Mouse (Mus musculus) stomach, postnatal 0 days (tissue): Measurements from ENCODE around the gene Aldh3b3. TPM values are rescaled to one million over a fixed set of nuclear protein-coding genes. Genes with fewer than 3 reads are reported as not detected.
A peak's percentile ranks its signal among the peaks of the same experiment; 100 is the strongest.

Experiments
- ATAC-seq: fragments of 200-750 bp; cut with Nextera tagmentation; 2 replicates; pipeline ENCODE4 v1.8.0; 2017; ENCODE audit not compliant: low FRiP score, low TSS enrichment
- DNase-seq: peaks from one replicate; pipeline ENCODE4 v3.0.0-alpha.2; 2016; ENCODE audit warnings: low spot score
- H3K27ac ChIP-seq: fragments of 300-500 bp; sonication (generic); replicated peaks from 2 replicates; pipeline ENCODE4 v1.5.1; 2014; ENCODE audit warnings: mild to moderate bottlenecking, control low read depth
- H3K27me3 ChIP-seq: fragments of 300-500 bp; sonication (generic); 2 replicates; pipeline ENCODE4 v1.6.1; 2014; ENCODE audit warnings: low read length; ENCODE audit not compliant: control insufficient read depth, insufficient read depth
- H3K36me3 ChIP-seq: fragments of 300-500 bp; sonication (generic); 2 replicates; pipeline ENCODE4 v1.6.1; 2014; ENCODE audit warnings: low read length, mixed read lengths; ENCODE audit not compliant: control insufficient read depth, insufficient read depth
- H3K4me1 ChIP-seq: fragments of 300-500 bp; sonication (generic); replicated peaks from 2 replicates; pipeline ENCODE4 v1.6.1; 2014; ENCODE audit warnings: antibody characterized with exemption; ENCODE audit not compliant: control insufficient read depth, insufficient read depth
- H3K4me2 ChIP-seq: fragments of 300-500 bp; sonication (generic); replicated peaks from 2 replicates; pipeline ENCODE4 v1.6.1; 2014; ENCODE audit warnings: low read depth, mild to moderate bottlenecking, control low read depth, moderate library complexity
- H3K4me3 ChIP-seq: fragments of 300-500 bp; sonication (generic); 2 replicates; pipeline ENCODE4 v1.5.1; 2014; ENCODE audit warnings: low read depth, low read length, control low read depth
- H3K9ac ChIP-seq: fragments of 300-500 bp; sonication (generic); 2 replicates; pipeline ENCODE4 v1.6.1; 2014; ENCODE audit warnings: mild to moderate bottlenecking, low read length, control low read depth, mixed read lengths
- H3K9me3 ChIP-seq: fragments of 300-500 bp; sonication (generic); 2 replicates; pipeline ENCODE4 v1.6.1; 2016; ENCODE audit warnings: low read length; ENCODE audit not compliant: control insufficient read depth
- CTCF ChIP-seq: IDR thresholded peaks from 2 replicates; pipeline ENCODE4 v1.5.1; 2016; ENCODE audit warnings: antibody characterized with exemption, low read depth, mild to moderate bottlenecking, moderate library complexity
- EP300 ChIP-seq: optimal IDR thresholded peaks from 2 replicates; pipeline ENCODE3; 2016; ENCODE audit warnings: antibody characterized with exemption
- WGBS: fragments of 180-500 bp; shearing (Covaris S2); extraction: QIAGEN DNeasy Blood & Tissue Kit; methylation state at CpG from one replicate; pipeline ENCODE4 v1.1.7; 2014; 5-methylcytosine and 5-hydroxymethylcytosine counted together
- polyA plus RNA-seq: library from polyadenylated mRNA; unstranded; fragments of >200 nt; fragmentation: Nextera tagmentation; extraction: Ambion mirVana; gene quantifications from 2 replicates; pipeline ENCODE4 v1.2.1, GENCODE M21; 2015

Aldh3b3 gene
- 1.1 TPM in 2 replicates for polyA plus RNA-seq

GRCm38 (mm10) chr19:3958470-3958869, at the start of gene Aldh3b3:
TSS of gene Aldh3b3 (plus strand) at chr19:3958645.
- Histone ChIP-seq H3K4me2 (no peak within 1 kb of the TSS), H3K4me3 (no peak within 1 kb of the TSS), H3K36me3 (no peaks in the 10 kb centered on the region), H3K27me3 (no peaks in the 10 kb centered on the region), H3K9me3 (no peaks in the 10 kb centered on the region), H3K27ac (no peak within 1 kb of the TSS), H3K4me1 (no peaks in the 10 kb centered on the region), H3K9ac (no peak within 1 kb of the TSS)
- TF ChIP-seq EP300 (no peak), CTCF (no peak)
- no peak for ATAC-seq
- no peak for DNase-seq
- WGBS = 58% methylated on average over 4 of the region's 4 CpGs

- Histone ChIP-seq H3K4me3 (no peak overlapping the region), H3K36me3 (peaks cover 14% of the 10 kb centered on the region), H3K9ac (no peak overlapping the region), H3K9me3 (no peaks in the 10 kb centered on the region), H3K4me2 (no peak overlapping the region), H3K27ac (no peak overlapping the region), H3K4me1 (peaks cover 15% of the 10 kb centered on the region), H3K27me3 (no peaks in the 10 kb centered on the region)
- TF ChIP-seq CTCF (no peak), EP300 (no peak)
- WGBS = 79% methylated on average over 5 of the region's 5 CpGs
- no peak for ATAC-seq
- no peak for DNase-seq
Observed at GRCm38 (mm10) chr19:3910206-3910605, 48.2 kb upstream of the Aldh3b3 start.

DNA sequence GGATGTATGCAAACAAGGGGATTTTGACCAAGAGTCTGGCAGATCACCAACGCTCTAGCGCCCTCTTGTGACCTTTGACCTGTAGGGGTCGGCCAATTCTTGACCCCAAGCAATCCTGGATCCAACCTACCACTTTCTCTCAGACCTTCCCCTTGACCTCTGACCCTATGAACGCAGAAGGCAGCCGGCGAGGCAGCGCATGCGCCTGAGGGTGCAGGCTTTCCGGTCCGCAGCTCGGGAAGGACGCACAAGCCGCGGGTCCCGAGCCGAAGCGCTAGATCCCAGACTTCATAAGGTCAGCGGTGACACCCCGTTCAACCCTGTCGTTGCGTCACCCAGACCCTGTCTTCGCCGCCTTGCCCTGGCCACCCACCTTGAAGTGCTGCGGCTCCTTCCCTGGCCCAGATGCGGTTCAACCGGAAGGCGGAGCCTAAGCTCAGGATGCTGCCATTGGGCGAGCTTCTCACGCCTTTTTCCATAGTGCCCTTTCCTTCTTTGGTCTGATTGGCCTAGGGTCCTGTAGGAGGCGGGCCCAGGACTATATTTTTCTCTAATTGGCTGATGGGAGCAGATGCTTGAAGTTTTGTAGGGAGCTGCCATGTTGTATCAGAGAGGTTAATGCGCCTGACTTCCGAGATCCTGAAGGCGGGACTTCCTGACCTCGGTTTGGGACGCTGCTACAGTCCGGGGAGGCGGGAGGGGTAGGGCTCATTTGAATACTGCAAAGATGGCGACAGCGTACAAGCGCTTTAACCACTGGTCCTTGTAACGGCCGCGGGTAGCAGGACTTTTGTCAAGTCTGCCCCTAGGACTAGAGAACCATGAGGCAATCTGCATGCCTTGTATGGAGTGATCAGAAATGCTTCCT, 45.9 kb upstream of the Aldh3b3 start, which contains the start of gene Ndufs8:
Gene Ndufs8 (minus strand): TSS at position 438 of the 868 bp plus-strand sequence.
- Histone ChIP-seq H3K4me1 (peaks cover 5% of the 10 kb centered on the region), H3K27me3 (no peaks in the 10 kb centered on the region), H3K36me3 (peaks cover 14% of the 10 kb centered on the region), H3K9me3 (no peaks in the 10 kb centered on the region), H3K27ac (peak within 1 kb of the TSS; percentile 85), H3K9ac (peak within 1 kb of the TSS; percentile 64), H3K4me2 (peak within 1 kb of the TSS; percentile 72), H3K4me3 (peak within 1 kb of the TSS; percentile 70)
- under 1% methylated on average over 41 of the region's 43 CpGs for WGBS
- peak; percentile 97 for ATAC-seq
- peak; percentile 93 for DNase-seq
- TF ChIP-seq EP300 = no peak
- TF ChIP-seq CTCF = peak; percentile 40; the same call in 1 of the 2 replicates

DNA sequence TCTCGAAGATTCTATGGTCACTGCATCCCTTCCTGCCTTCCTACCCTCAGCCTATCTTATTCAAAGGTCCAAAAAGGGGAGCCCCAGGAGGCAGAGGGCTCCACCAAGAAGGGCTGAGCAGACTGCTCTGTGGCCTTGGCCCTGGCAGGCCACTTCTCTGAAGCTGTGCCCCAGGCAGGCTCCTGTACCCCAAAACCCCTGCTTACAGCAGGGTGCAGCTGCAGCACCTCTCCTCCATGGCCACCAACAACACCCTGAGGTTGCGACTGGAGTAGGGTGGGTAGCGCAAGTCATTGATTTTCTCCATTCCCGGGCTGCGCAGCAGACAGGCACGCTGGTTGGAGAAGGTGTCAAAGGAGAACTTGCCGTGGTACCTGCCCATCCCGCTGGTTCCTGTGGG, 44.8 kb upstream of the Aldh3b3 start:
- H3K4me3 ChIP-seq = peak overlapping the region; percentile 70
- no peak overlapping the region; the same call in 1 of the 2 replicates for H3K27ac ChIP-seq
- TF ChIP-seq CTCF (no peak), EP300 (no peak)
- H3K4me2 ChIP-seq = peak overlapping the region; percentile 65
- H3K9me3 ChIP-seq = no peaks in the 10 kb centered on the region
- no peak for ATAC-seq
- no peak for DNase-seq
- no peaks in the 10 kb centered on the region for H3K27me3 ChIP-seq
- 82% methylated on average over 8 of the region's 8 CpGs for WGBS
- H3K4me1 ChIP-seq = peaks cover 3% of the 10 kb centered on the region; the same call in 1 of the 2 replicates
- no peak overlapping the region for H3K9ac ChIP-seq
- H3K36me3 ChIP-seq = peaks cover 12% of the 10 kb centered on the region

- H3K4me3 ChIP-seq = no peak overlapping the region
- no peak overlapping the region for H3K9ac ChIP-seq
- H3K9me3 ChIP-seq = no peaks in the 10 kb centered on the region
- ATAC-seq (no peak), DNase-seq (no peak)
- TF ChIP-seq EP300 = no peak
- TF ChIP-seq CTCF = no peak
- peaks cover 4% of the 10 kb centered on the region for H3K36me3 ChIP-seq
- no peaks in the 10 kb centered on the region for H3K27me3 ChIP-seq
- no peak overlapping the region for H3K4me2 ChIP-seq
- peaks cover 3% of the 10 kb centered on the region; the same call in 1 of the 2 replicates for H3K4me1 ChIP-seq
- 91% methylated on average over 5 of the region's 5 CpGs for WGBS
- H3K27ac ChIP-seq = no peak overlapping the region
Observed at GRCm38 (mm10) chr19:3914535-3914934, 43.9 kb upstream of the Aldh3b3 start.

GRCm38 (mm10) chr19:3916727-3917126, 41.7 kb upstream of the Aldh3b3 start:
- H3K9ac ChIP-seq = no peak overlapping the region

More at GRCm38 (mm10) chr19:3916727-3917126, 41.7 kb upstream of the Aldh3b3 start:
- DNase-seq (no peak), ATAC-seq (no peak)
- no peaks in the 10 kb centered on the region for H3K36me3 ChIP-seq
- 71% methylated on average over 11 of the region's 11 CpGs for WGBS
- H3K27me3 ChIP-seq = no peaks in the 10 kb centered on the region
- H3K4me1 ChIP-seq = peaks cover 3% of the 10 kb centered on the region; the same call in 1 of the 2 replicates
- no peaks in the 10 kb centered on the region for H3K9me3 ChIP-seq
- TF ChIP-seq EP300 (no peak), CTCF (no peak)
- H3K4me3 ChIP-seq = no peak overlapping the region
- no peak overlapping the region for H3K27ac ChIP-seq
- H3K4me2 ChIP-seq = no peak overlapping the region
